Mouse (Mus musculus) hindbrain, embryonic 16.5 days (tissue): ENCODE measurements around the gene Rims1. TPM values are rescaled to one million over a fixed set of nuclear protein-coding genes. Genes with fewer than 3 reads are reported as not detected.

ENCODE experiments used
- ATAC-seq: fragments of 200-750 bp; cut with Nextera tagmentation; 2 replicates; pipeline ENCODE4 v1.8.0; 2017; ENCODE audit warnings: moderate TSS enrichment, moderate library complexity
- H3K27ac ChIP-seq: fragments of 300-500 bp; sonication (generic); 2 replicates; pipeline ENCODE4 v1.5.1; 2014; ENCODE audit warnings: low read depth, mild to moderate bottlenecking, control low read depth, low read length, moderate library complexity
- H3K27me3 ChIP-seq: fragments of 300-500 bp; sonication (generic); replicated peaks from 2 replicates; pipeline ENCODE4 v1.6.1; 2014; ENCODE audit warnings: low read length; ENCODE audit not compliant: control insufficient read depth, insufficient read depth
- H3K36me3 ChIP-seq: fragments of 300-500 bp; sonication (generic); 2 replicates; pipeline ENCODE4 v1.6.1; 2014; ENCODE audit warnings: mild to moderate bottlenecking, low read length, moderate library complexity, mixed read lengths; ENCODE audit not compliant: control insufficient read depth, insufficient read depth
- H3K4me1 ChIP-seq: fragments of 300-500 bp; sonication (generic); 2 replicates; pipeline ENCODE4 v1.6.1; 2014; ENCODE audit warnings: low read depth, low read length; ENCODE audit not compliant: control insufficient read depth, insufficient read depth
- H3K4me2 ChIP-seq: fragments of 300-500 bp; sonication (generic); 2 replicates; pipeline ENCODE4 v1.6.1; 2014; ENCODE audit warnings: mild to moderate bottlenecking, low read length, control low read depth, moderate library complexity
- H3K4me3 ChIP-seq: fragments of 300-500 bp; sonication (generic); 2 replicates; pipeline ENCODE4 v1.5.1; 2014; ENCODE audit warnings: mild to moderate bottlenecking, low read length, control low read depth, moderate library complexity
- H3K9ac ChIP-seq: fragments of 300-500 bp; sonication (generic); 2 replicates; pipeline ENCODE4 v1.6.1; 2014; ENCODE audit warnings: low read depth, mild to moderate bottlenecking, control low read depth, low read length, moderate library complexity
- H3K9me3 ChIP-seq: fragments of 300-500 bp; sonication (generic); 2 replicates; pipeline ENCODE4 v1.6.1; 2014; ENCODE audit warnings: mild to moderate bottlenecking, low read length, moderate library complexity; ENCODE audit not compliant: control insufficient read depth
- WGBS: fragments of 180-500 bp; shearing (Covaris S2); extraction: QIAGEN DNeasy Blood & Tissue Kit; methylation state at CpG from one replicate; pipeline ENCODE4 v1.1.7; 2014; 5-methylcytosine and 5-hydroxymethylcytosine counted together
- polyA plus RNA-seq: library from polyadenylated mRNA; unstranded; fragments of >200 nt; fragmentation: Nextera tagmentation; extraction: Ambion mirVana; gene quantifications from 2 replicates; pipeline ENCODE4 v1.2.1, GENCODE M21; 2015

Rims1 gene
- polyA plus RNA-seq, 1 experiment from 2014 or later = 13.8 TPM

DNA sequence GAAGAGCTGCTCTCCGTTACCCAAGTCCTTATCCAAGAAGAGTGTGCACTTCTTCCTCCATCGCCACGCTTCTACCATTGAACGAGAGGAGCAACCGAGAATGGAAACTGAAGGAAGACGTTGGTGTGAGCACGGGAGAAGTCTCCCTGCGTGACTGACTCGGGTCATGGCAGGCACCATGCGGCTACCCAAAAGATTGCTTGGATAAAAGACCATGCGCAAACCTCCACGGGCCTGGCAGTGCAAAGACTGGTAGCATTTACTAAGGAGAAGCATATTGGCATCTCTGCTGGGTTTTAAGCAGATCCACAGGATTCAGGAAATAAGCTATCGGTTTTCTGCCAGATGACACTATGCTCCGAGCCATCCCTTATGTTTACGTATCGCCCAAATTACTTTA is 293.4 kb downstream of the Rims1 start:
- Histone ChIP-seq H3K4me2 (no peak overlapping the region), H3K36me3 (no peaks in the 10 kb centered on the region), H3K4me3 (no peak overlapping the region), H3K9ac (no peak overlapping the region), H3K4me1 (peaks cover 10% of the 10 kb centered on the region), H3K27me3 (no peaks in the 10 kb centered on the region), H3K9me3 (no peaks in the 10 kb centered on the region), H3K27ac (no peak overlapping the region)
- ATAC-seq = no peak
- 81% methylated on average over 16 of the region's 16 CpGs for WGBS

DNA sequence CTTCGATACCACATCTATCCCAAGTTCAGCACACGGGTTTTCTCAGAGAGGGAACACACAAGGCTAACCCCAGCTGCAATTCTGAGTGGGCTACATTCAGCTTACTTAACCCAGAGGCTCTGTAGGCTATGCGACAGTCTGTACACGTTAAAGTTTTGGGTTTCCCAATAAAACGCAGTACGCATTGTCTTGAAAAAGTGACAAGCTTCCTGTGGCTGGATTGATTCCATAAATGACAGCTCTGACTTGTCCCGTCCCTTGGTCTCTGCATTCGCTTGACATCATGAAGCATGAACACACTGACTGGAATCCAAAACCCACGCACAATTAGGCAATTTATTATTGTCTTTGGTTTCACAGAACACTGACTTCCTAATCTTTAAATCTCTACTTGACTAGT is 294.2 kb downstream of the Rims1 start:
- peaks cover 10% of the 10 kb centered on the region for H3K4me1 ChIP-seq
- no peak overlapping the region for H3K4me2 ChIP-seq
- H3K9me3 ChIP-seq = no peaks in the 10 kb centered on the region
- WGBS = 78% methylated on average over 9 of the region's 9 CpGs
- no peaks in the 10 kb centered on the region for H3K36me3 ChIP-seq
- H3K9ac ChIP-seq = no peak overlapping the region
- no peak for ATAC-seq
- no peak overlapping the region for H3K27ac ChIP-seq
- no peaks in the 10 kb centered on the region for H3K27me3 ChIP-seq
- no peak overlapping the region for H3K4me3 ChIP-seq

DNA sequence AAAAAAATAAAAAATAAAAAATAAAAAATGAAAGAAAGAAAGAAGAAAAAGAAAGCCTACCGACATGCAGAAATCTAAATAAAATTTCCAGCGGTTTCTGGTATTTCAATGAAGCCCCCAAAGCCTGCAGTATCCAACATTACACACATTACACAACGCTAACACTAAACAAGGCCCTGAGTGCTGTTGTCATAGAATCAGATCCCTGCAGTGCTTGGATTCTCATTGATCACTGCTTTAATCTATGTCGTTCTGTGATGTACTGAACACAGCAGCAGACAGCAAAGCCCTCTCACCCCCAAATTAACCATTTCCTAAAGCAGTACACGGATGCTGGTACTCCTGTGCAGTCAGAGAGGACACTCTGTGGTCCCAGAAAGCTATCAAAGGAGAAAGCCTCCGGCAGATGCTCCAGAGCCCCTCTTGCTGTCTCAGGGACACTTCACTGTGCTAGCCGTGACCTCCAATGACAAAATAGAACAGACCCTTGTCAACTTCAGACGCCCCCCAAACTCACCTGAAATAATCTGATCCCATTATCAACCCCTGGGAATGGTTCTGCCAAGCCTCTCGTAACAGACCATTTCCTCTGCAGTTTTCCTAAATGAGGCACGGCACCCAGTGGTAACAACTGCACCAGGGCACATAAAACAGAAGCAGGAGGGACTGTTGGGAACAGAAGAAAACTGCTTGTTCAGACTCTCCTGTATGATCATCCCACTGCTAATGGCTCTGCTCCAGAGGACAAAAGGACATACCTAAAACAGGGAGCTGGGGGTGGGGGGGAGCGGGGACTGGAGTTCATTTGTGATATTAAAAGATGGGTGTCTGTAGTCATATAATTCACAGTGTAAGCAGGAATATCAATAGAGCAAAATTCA is 296.8 kb downstream of the Rims1 start:
- H3K36me3 ChIP-seq = no peaks in the 10 kb centered on the region
- peak overlapping the region; percentile 23; the same call in 1 of the 2 replicates for H3K4me2 ChIP-seq
- peak; percentile 39; the same call in 1 of the 2 replicates for ATAC-seq
- no peaks in the 10 kb centered on the region for H3K27me3 ChIP-seq
- peaks cover 10% of the 10 kb centered on the region for H3K4me1 ChIP-seq
- no peak overlapping the region for H3K27ac ChIP-seq
- H3K4me3 ChIP-seq = no peak overlapping the region
- WGBS = 49% methylated on average over 11 of the region's 11 CpGs
- no peaks in the 10 kb centered on the region for H3K9me3 ChIP-seq
- H3K9ac ChIP-seq = no peak overlapping the region; the same call in 1 of the 2 replicates

DNA sequence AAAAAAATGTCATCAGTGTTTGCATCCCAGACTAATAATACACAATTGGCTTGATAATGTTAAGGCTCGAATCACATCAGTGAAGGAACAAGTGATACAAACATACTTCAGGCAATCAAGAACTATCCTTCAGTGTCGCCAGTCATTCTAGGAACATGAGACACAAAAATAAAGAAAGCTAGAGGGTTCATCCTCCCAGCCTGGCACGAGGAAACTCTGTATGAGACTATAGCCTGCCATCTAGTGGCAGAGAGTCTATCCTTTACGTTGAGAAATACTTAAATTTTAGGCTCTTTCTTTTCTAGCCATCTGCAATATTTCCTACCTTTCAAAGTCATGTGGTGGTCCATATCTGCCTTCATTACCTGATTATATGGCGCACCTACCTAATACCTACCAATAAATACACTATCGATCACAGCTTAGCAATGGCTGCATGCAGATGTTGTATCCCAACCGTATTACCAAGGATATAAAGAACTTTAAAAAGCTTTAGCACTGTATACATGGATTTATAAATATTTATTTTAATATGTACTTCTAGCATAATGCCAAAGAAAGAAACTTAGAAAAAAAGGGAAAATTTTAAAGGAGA is 318.4 kb downstream of the Rims1 start:
- Histone ChIP-seq H3K9ac (no peak overlapping the region), H3K36me3 (no peaks in the 10 kb centered on the region), H3K4me1 (no peaks in the 10 kb centered on the region), H3K9me3 (no peaks in the 10 kb centered on the region), H3K27ac (no peak overlapping the region), H3K4me2 (no peak overlapping the region), H3K4me3 (no peak overlapping the region), H3K27me3 (no peaks in the 10 kb centered on the region)
- WGBS = 47% methylated on average over 7 of the region's 7 CpGs
- no peak for ATAC-seq

DNA sequence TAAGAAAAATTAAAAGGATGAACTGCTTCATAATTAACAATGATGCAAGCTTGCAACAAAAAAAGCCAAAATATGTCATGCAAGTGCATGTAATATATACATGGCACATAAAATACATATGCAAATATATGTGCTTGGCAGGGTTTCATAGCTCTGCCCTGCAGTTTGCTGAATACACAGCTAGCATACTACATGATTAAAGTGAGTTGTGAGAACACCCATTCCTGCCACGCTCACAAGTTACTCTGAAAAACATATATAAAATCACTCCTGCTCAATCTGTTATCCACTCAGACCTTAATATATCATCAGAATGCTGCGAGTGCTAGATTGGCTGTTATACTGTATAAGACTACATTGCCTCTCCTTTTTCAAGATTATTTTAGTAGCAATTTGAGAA is 329.6 kb downstream of the Rims1 start:
- no peaks in the 10 kb centered on the region for H3K27me3 ChIP-seq
- no peak for ATAC-seq
- no peaks in the 10 kb centered on the region for H3K4me1 ChIP-seq
- H3K36me3 ChIP-seq = no peaks in the 10 kb centered on the region
- 84% methylated on average over 2 of the region's 2 CpGs for WGBS
- H3K4me3 ChIP-seq = no peak overlapping the region
- no peak overlapping the region for H3K9ac ChIP-seq
- no peaks in the 10 kb centered on the region for H3K9me3 ChIP-seq
- no peak overlapping the region for H3K27ac ChIP-seq
- no peak overlapping the region for H3K4me2 ChIP-seq

DNA sequence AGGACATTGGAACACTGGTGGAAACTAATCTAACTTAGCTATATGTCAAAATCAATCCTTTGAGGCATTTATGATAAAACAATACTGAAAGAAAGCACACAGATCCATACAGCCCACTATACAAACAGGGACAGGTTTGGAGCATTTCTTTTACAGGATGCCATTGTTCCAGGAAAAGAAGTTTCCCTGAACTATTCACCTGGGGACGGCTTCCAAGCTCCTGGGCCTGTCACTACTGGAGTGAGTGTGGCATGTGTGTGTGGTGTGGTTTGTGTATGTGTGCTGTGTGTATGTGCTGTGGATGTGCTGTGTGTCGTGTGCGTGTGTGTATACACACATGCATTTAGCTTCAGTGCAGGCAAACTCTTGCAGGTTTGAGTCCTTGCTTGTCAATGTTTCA is 338.8 kb downstream of the Rims1 start:
- no peak overlapping the region for H3K4me2 ChIP-seq
- H3K27ac ChIP-seq = no peak overlapping the region
- no peaks in the 10 kb centered on the region for H3K9me3 ChIP-seq
- H3K36me3 ChIP-seq = no peaks in the 10 kb centered on the region
- ATAC-seq = no peak
- no peaks in the 10 kb centered on the region for H3K4me1 ChIP-seq
- no peak overlapping the region for H3K9ac ChIP-seq
- no peak overlapping the region for H3K4me3 ChIP-seq
- WGBS = 86% methylated on average over 3 of the region's 3 CpGs
- no peaks in the 10 kb centered on the region for H3K27me3 ChIP-seq

DNA sequence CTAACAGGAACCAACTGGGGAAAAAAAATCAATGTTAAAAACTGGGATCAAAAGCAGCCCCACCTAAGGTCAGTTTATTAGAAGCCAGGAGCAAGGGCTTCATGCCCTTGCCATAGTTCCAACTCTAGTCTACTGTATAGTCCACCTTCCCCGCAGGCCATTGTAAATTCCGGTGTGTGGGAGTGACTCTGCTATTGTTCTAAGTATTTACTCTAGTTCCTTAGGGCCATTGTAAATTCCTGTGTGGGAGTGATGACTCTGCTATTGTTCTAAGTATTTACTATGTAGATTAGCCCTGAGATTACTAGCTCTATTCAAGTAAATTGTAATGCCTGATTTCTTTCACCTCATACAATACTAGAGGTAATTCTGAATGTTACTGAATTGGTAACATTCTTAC is 339.2 kb downstream of the Rims1 start:
- H3K4me2 ChIP-seq = no peak overlapping the region
- WGBS = 33% methylated on average over 2 of the region's 2 CpGs
- no peak for ATAC-seq

DNA sequence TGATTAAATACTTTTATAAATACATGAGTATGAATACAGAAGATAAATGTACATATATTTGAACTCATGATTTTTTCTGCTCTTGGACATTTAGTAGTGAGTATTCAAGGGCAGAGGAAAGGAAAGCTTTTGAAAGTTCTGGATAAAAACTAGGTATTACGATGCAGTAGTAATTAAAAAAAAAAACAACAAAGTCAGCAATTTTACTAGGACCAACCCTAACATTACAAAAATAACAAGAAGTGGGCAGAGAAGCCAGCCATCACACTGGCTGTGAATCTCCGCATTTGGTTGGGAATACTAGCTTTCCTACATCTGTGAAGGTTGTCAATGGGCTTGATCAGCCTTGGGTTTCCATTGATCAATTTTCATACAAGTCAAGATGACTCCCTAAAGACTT is 381.8 kb downstream of the Rims1 start:
- H3K4me1 ChIP-seq = no peaks in the 10 kb centered on the region
- no peaks in the 10 kb centered on the region for H3K36me3 ChIP-seq
- H3K4me2 ChIP-seq = no peak overlapping the region
- no peaks in the 10 kb centered on the region for H3K9me3 ChIP-seq
- 95% methylated on average over 2 of the region's 2 CpGs for WGBS
- ATAC-seq = no peak
- no peaks in the 10 kb centered on the region for H3K27me3 ChIP-seq
- no peak overlapping the region for H3K4me3 ChIP-seq
- no peak overlapping the region for H3K27ac ChIP-seq
- H3K9ac ChIP-seq = no peak overlapping the region

More for the DNA sequence above, 339.2 kb downstream of the Rims1 start:
- no peaks in the 10 kb centered on the region for H3K9me3 ChIP-seq
- H3K9ac ChIP-seq = no peak overlapping the region
- H3K36me3 ChIP-seq = no peaks in the 10 kb centered on the region
- no peaks in the 10 kb centered on the region for H3K27me3 ChIP-seq
- H3K4me3 ChIP-seq = no peak overlapping the region
- no peaks in the 10 kb centered on the region for H3K4me1 ChIP-seq
- H3K27ac ChIP-seq = no peak overlapping the region

DNA sequence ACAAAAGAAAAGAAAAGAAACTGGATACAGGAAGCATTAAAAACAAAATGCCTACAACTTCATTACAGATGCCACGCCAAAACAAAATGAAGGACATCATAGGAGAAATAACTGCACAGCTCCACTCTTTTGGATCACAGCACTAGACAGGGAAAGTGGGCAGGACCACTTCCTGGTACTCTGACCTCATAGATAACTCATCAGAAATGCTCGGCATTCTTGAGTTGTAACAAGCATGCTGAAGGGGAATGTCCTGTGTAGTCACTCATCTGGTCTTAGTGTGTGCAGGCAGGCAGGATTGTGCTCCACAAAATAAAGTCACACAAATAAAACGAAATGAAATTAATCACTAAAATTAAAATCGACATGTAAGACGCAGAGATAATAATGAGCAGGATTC is 383.7 kb downstream of the Rims1 start:
- Histone ChIP-seq H3K4me2 (no peak overlapping the region), H3K9ac (no peak overlapping the region), H3K36me3 (no peaks in the 10 kb centered on the region), H3K4me1 (no peaks in the 10 kb centered on the region), H3K4me3 (no peak overlapping the region), H3K27me3 (no peaks in the 10 kb centered on the region), H3K27ac (no peak overlapping the region), H3K9me3 (no peaks in the 10 kb centered on the region)
- WGBS = 79% methylated on average over 5 of the region's 5 CpGs
- ATAC-seq = no peak
